ENCODE assay signal across 19 mouse cellular contexts in genomic region chr12:15137039-15137438, GRCm38 (mm10).
DNase-seq lines count a peak whose midpoint lies in the region; ATAC-seq and TF ChIP-seq lines count a peak whose summit lies in the region.
"Had no signal": no experiment of that assay in that cellular context is flagged by ENCODE, and none has a peak within 500 bp of the region (broad histone marks: within the 10 kb centered on the region; RNA-seq: fewer than 3 reads in every experiment).

No protein-coding gene starts in this region.

- DNase-seq in kidney, adult 8-10 months: no peak
- DNase-seq in midbrain, embryonic 14.5 days: peak; percentile 31
- DNase-seq in midbrain, postnatal 0 days (ENCODE audit: low spot score): no peak
- DNase-seq in brain, embryonic 14.5 days (ENCODE audit: low read depth): peak; percentile 43
- peak; percentile 32 for DNase-seq in mesoderm, embryonic 11.5 days (ENCODE audit: low read depth, low spot score)
- DNase-seq: adrenal gland, adult 2 months; adrenal gland, postnatal 25 days; cerebellum, adult 2 months; cerebellum, postnatal 10 days; forebrain, postnatal 0 days; gastrocnemius, postnatal 14 days; heart, adult 2 months; heart, postnatal 14 days had no signal

- no peaks in the 10 kb centered on the region for H3K27me3 ChIP-seq in kidney, embryonic 14.5 days (ENCODE audit: control insufficient read depth, insufficient read depth, low read length)
- H3K27me3 ChIP-seq in midbrain, embryonic 14.5 days (ENCODE audit: control insufficient read depth, insufficient read depth, low read length): no peaks in the 10 kb centered on the region
- H3K27me3 ChIP-seq in midbrain, postnatal 0 days (ENCODE audit: insufficient read depth, low read length): no peaks in the 10 kb centered on the region
- H3K27me3 ChIP-seq: forebrain, embryonic 13.5 days; heart, embryonic 15.5 days; hindbrain, embryonic 13.5 days had no signal

- no peaks in the 10 kb centered on the region for H3K9me3 ChIP-seq in kidney, embryonic 14.5 days (ENCODE audit: control insufficient read depth, low read length)
- no peaks in the 10 kb centered on the region for H3K9me3 ChIP-seq in midbrain, embryonic 14.5 days (ENCODE audit: control insufficient read depth, low read length)
- H3K9me3 ChIP-seq in midbrain, postnatal 0 days (ENCODE audit: low read length): no peaks in the 10 kb centered on the region
- H3K9me3 ChIP-seq: embryonic facial prominence, embryonic 10.5 days; forebrain, embryonic 13.5 days; heart, embryonic 15.5 days; hindbrain, embryonic 13.5 days had no signal

- H3K4me3 ChIP-seq in kidney, embryonic 14.5 days (ENCODE audit: low read length): no peak overlapping the region
- no peak overlapping the region for H3K4me3 ChIP-seq in midbrain, embryonic 14.5 days (replicated peaks; ENCODE audit: low read depth, low read length)
- H3K4me3 ChIP-seq in midbrain, postnatal 0 days (ENCODE audit: low read depth, low read length): no peak overlapping the region
- H3K4me3 ChIP-seq: embryonic facial prominence, embryonic 10.5 days; forebrain, embryonic 13.5 days; heart, adult 2 months; heart, embryonic 15.5 days; hindbrain, embryonic 13.5 days had no signal

- TF ChIP-seq POLR2A in brain, embryonic 14.5 days (IDR thresholded peaks at IDR 0.05; ENCODE audit: borderline replicate concordance, extremely low read depth, insufficient read depth, insufficient read length, poor library complexity, severe bottlenecking): no peak

- no peak overlapping the region for H3K27ac ChIP-seq in kidney, embryonic 14.5 days (ENCODE audit: low read depth, low read length)
- H3K27ac ChIP-seq in midbrain, embryonic 14.5 days (replicated peaks; ENCODE audit: low read depth, low read length): no peak overlapping the region
- no peak overlapping the region for H3K27ac ChIP-seq in midbrain, postnatal 0 days (ENCODE audit: low read depth, low read length)
- H3K27ac ChIP-seq: embryonic facial prominence, embryonic 10.5 days; forebrain, embryonic 13.5 days; heart, adult 2 months; heart, embryonic 15.5 days had no signal

- no peaks in the 10 kb centered on the region for H3K4me1 ChIP-seq in kidney, embryonic 14.5 days (ENCODE audit: control insufficient read depth, insufficient read depth, low read length)
- H3K4me1 ChIP-seq in midbrain, embryonic 14.5 days (ENCODE audit: control insufficient read depth, insufficient read depth, low read length): no peaks in the 10 kb centered on the region
- no peaks in the 10 kb centered on the region for H3K4me1 ChIP-seq in midbrain, postnatal 0 days (ENCODE audit: insufficient read depth, low read length)
- H3K4me1 ChIP-seq: embryonic facial prominence, embryonic 10.5 days; forebrain, embryonic 13.5 days; heart, embryonic 15.5 days; hindbrain, embryonic 13.5 days had no signal

- no peak for TF ChIP-seq CTCF in midbrain, postnatal 0 days (IDR thresholded peaks at IDR 0.05)
- TF ChIP-seq CTCF in brain, embryonic 14.5 days (IDR thresholded peaks at IDR 0.05; ENCODE audit: borderline replicate concordance, extremely low read depth, insufficient read depth, insufficient read length): no peak

- peak; percentile 71; the same call in 1 of the 2 replicates for ATAC-seq in kidney, embryonic 14.5 days (ENCODE audit: low FRiP score, low TSS enrichment)
- no peak for ATAC-seq in midbrain, embryonic 14.5 days (ENCODE audit: low FRiP score, low TSS enrichment)
- ATAC-seq in midbrain, postnatal 0 days (ENCODE audit: low FRiP score): no peak
- ATAC-seq: forebrain, embryonic 13.5 days; forebrain, postnatal 0 days had no signal

- no peak overlapping the region for H3K4me2 ChIP-seq in kidney, embryonic 14.5 days (replicated peaks; ENCODE audit: low read depth, low read length)
- no peak overlapping the region for H3K4me2 ChIP-seq in midbrain, embryonic 14.5 days (ENCODE audit: low read length)
- H3K4me2 ChIP-seq in midbrain, postnatal 0 days (ENCODE audit: low read depth, low read length, poor library complexity, severe bottlenecking): no peak overlapping the region
- H3K4me2 ChIP-seq: forebrain, embryonic 13.5 days; heart, embryonic 11.5 days; heart, embryonic 15.5 days; hindbrain, embryonic 13.5 days had no signal

- 19% methylated on average over 5 of the region's 5 CpGs for WGBS in kidney, embryonic 14.5 days
- WGBS in midbrain, embryonic 14.5 days: 45% methylated on average over 5 of the region's 5 CpGs
- 40% methylated on average over 5 of the region's 5 CpGs for WGBS in midbrain, postnatal 0 days

- no peak overlapping the region for H3K9ac ChIP-seq in kidney, embryonic 14.5 days (ENCODE audit: low read depth, low read length)
- H3K9ac ChIP-seq in midbrain, embryonic 14.5 days (replicated peaks; ENCODE audit: low read length): no peak overlapping the region
- H3K9ac ChIP-seq in midbrain, postnatal 0 days (replicated peaks; ENCODE audit: low read length, poor library complexity, severe bottlenecking): no peak overlapping the region
- H3K9ac ChIP-seq: forebrain, embryonic 13.5 days; forebrain, postnatal 0 days; heart, embryonic 15.5 days; hindbrain, embryonic 13.5 days had no signal

- H3K36me3 ChIP-seq in kidney, embryonic 14.5 days (ENCODE audit: control insufficient read depth, insufficient read depth, low read length): no peaks in the 10 kb centered on the region
- H3K36me3 ChIP-seq in midbrain, embryonic 14.5 days (ENCODE audit: control insufficient read depth, insufficient read depth, low read length): no peaks in the 10 kb centered on the region
- H3K36me3 ChIP-seq in midbrain, postnatal 0 days (ENCODE audit: insufficient read depth, low read length): no peaks in the 10 kb centered on the region
- H3K36me3 ChIP-seq: embryonic facial prominence, embryonic 10.5 days; heart, embryonic 15.5 days; hindbrain, embryonic 13.5 days had no signal

Comparison
In these comparisons a context has a peak if more than half of its experiments do, and no peak if none do; other contexts are left out.
1. DNase-seq: peak in midbrain, embryonic 14.5 days (single experiment), brain, embryonic 14.5 days (single experiment) and mesoderm, embryonic 11.5 days (single experiment); none in kidney, adult 8-10 months (0 of 2) and midbrain, postnatal 0 days (single experiment).